Mouse (Mus musculus): ENCODE results near the gene Gdpgp1. TPM values are rescaled to one million over a fixed set of nuclear protein-coding genes. Genes with fewer than 3 reads are reported as not detected.
A peak's percentile ranks its signal among the peaks of the same experiment; 100 is the strongest.

Gdpgp1 gene
- polyA plus RNA-seq, 1 experiment from 2014 or later = 3.9 TPM

DNA sequence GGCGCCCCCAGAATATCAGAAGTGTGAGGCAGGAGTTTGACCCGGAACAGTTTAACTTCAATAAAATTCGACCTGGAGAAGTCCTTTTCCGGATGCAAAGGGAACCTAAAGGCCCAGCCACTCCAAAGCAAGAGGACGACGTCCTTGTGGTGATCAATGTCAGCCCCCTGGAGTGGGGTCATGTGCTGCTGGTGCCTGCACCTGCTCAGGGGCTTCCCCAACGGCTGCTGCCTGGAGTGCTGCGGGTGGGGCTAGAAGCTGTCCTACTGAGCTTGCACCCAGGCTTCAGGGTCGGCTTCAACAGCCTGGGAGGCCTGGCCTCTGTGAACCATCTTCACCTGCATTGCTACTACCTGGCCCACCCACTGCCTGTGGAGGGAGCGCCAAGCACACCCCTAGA, 5.9 kb downstream of the Gdpgp1 start:
- Histone ChIP-seq H3K9me3 (no peaks in the 10 kb centered on the region), H3K27me3 (no peaks in the 10 kb centered on the region), H3K4me2 (replicated peaks) (no peak overlapping the region), H3K36me3 (peaks cover 24% of the 10 kb centered on the region), H3K4me1 (peaks cover 13% of the 10 kb centered on the region), H3K4me3 (no peak overlapping the region), H3K9ac (replicated peaks) (no peak overlapping the region), H3K27ac (replicated peaks) (no peak overlapping the region)
- no peak for ATAC-seq (replicated peaks)
- 90% methylated on average over 10 of the region's 10 CpGs for WGBS

DNA sequence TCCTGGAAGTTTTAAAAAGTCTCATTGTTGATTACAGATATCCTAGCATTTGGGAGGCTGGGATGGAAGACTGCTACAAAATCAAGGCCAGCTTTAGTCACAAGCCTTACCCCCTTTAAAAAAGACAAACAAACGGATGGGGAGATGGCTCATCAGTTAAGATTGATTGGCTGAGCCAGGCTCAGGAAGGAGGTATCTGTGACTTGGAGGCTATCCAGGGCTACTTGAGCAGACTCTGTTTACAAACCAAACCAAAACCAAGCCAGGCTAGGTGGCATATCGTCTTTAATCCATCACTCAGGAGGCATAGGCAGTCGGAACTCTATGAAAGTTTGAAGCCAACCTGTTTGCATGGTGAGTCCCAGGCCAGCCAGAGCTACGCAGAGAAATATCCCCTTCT, 9.0 kb downstream of the Gdpgp1 start:
- Histone ChIP-seq H3K36me3 (peaks cover 24% of the 10 kb centered on the region), H3K4me2 (replicated peaks) (no peak overlapping the region), H3K4me1 (0 out of 2 replicates have a peak, but pooled peaks cover 2% of the 10 kb centered on the region), H3K27ac (replicated peaks) (no peak overlapping the region), H3K4me3 (no peak overlapping the region), H3K27me3 (no peaks in the 10 kb centered on the region), H3K9me3 (no peaks in the 10 kb centered on the region), H3K9ac (replicated peaks) (no peak overlapping the region)
- 91% methylated on average over 4 of the region's 4 CpGs for WGBS
- no peak for ATAC-seq (replicated peaks)

DNA sequence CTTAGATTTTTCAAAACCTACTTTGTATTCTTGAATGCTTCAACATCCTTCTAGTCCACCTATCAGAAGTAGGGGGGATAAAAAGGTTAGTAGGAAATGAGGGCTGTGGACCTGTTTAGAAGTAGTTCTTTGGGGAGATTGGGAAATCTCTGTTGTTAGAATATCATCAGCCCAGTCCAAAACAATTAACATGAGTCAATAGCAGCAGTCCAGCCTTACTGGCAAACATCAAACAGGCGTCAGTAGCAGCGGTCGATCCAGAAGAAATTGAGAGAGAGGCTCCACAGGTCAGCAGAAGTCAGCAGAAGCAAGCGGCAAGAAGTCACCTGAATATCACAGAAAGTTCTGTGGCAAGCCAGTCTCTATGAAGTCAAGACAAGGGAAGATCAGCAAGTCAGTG, 12.2 kb downstream of the Gdpgp1 start:
- Histone ChIP-seq H3K27me3 (no peaks in the 10 kb centered on the region), H3K9ac (replicated peaks) (no peak overlapping the region), H3K9me3 (no peaks in the 10 kb centered on the region), H3K4me3 (no peak overlapping the region), H3K36me3 (peaks cover 9% of the 10 kb centered on the region; the same call in 1 of the 2 replicates), H3K27ac (replicated peaks) (no peak overlapping the region), H3K4me2 (replicated peaks) (no peak overlapping the region), H3K4me1 (0 out of 2 replicates have a peak, but pooled peaks cover 2% of the 10 kb centered on the region)
- WGBS = 93% methylated on average over 4 of the region's 4 CpGs
- no peak for ATAC-seq (replicated peaks)

DNA sequence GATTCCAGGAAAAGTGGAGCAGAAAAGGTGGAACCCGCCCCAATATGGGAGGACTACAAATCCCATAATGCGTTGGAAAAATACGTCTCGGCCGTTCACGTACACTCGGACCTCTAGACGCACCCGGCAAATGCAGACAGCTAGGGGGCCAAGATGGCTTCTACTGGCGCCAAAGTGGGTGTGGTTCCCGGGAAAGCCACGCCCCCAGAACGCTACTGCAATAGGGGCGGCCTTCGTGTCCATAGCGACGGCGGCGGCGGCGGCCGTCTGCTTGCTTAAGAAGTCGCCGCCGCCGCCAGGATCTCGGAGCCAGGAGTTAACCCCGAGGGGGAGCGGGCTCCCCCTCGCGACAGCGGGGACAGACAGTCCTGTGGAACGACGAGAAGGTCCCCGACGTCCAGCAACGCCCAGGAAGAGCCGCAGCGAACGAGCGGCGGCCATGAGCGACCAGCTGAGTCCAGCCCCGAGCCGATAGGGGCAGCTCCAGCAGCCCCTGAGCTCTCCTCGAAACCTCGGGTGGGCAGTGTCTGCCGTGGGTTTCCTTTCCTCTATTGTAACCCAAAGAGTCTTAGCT, 13.6 kb downstream of the Gdpgp1 start, which contains the start of gene Ttll13:
TSS of gene Ttll13 (plus strand) at position 229 of the 574 bp plus-strand sequence.
- ATAC-seq (replicated peaks) = peak; percentile 98
- peak within 1 kb of the TSS; percentile 82 for H3K27ac ChIP-seq (replicated peaks)
- peak within 1 kb of the TSS; percentile 69 for H3K9ac ChIP-seq (replicated peaks)

DNA sequence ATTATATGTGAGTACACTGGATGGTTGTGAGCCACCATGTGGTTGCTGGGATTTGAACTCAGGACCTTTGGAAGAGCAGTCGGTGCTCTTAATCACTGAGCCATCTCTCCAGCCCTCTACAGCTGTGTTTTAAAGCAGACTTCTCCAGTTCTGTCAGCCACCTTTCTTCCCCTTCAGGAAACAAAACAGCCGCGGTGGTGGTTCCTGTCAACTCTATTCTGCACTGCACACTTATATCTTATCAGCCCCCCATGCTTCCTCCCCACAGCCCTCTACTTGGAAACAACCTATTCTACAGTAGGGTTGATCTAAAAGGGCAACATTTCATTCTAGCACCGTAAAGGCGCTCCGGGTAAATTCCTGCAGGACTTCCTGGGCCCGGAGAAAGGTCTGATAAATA, 14.2 kb downstream of the Gdpgp1 start:
- WGBS = 73% methylated on average over 7 of the region's 7 CpGs
- Histone ChIP-seq H3K36me3 (no peaks in the 10 kb centered on the region), H3K4me2 (replicated peaks) (peak overlapping the region; percentile 57), H3K9ac (replicated peaks) (no peak overlapping the region), H3K4me1 (0 out of 2 replicates have a peak, but pooled peaks cover 2% of the 10 kb centered on the region), H3K4me3 (peak overlapping the region; percentile 62), H3K27me3 (no peaks in the 10 kb centered on the region), H3K9me3 (no peaks in the 10 kb centered on the region), H3K27ac (replicated peaks) (0 out of 2 replicates have a peak overlapping the region, but pooled peaks have one; percentile 82)
- ATAC-seq (replicated peaks) = no peak

More for the DNA sequence above, 13.6 kb downstream of the Gdpgp1 start, which contains the start of gene Ttll13:
- Histone ChIP-seq H3K4me3 (peak within 1 kb of the TSS; percentile 62), H3K4me2 (replicated peaks) (peak within 1 kb of the TSS; percentile 57), H3K36me3 (0 out of 2 replicates have a peak, but pooled peaks cover 1% of the 10 kb centered on the region), H3K27me3 (no peaks in the 10 kb centered on the region), H3K9me3 (no peaks in the 10 kb centered on the region), H3K4me1 (0 out of 2 replicates have a peak, but pooled peaks cover 2% of the 10 kb centered on the region)
- WGBS = under 1% methylated on average over 48 of the region's 48 CpGs

DNA sequence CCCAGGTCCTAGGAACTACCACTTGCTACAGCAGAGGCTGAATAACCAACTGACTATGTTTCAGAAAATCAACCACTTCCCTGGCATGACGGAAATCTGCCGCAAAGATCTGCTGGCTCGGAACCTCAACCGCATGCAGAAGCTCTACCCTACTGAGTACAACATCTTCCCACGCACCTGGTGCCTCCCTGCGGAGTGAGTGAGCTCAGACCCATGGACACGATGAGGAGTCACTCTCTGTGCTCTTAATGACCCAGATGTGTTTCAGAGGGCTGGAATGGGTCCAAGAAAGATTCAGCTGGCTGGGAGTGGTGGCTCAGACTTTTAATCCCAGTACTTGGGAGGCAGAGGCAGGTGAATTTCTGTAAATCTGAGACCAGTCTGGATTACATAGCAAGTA, 19.8 kb downstream of the Gdpgp1 start:
- Histone ChIP-seq H3K9ac (replicated peaks) (no peak overlapping the region), H3K4me1 (no peaks in the 10 kb centered on the region), H3K27ac (replicated peaks) (no peak overlapping the region), H3K27me3 (no peaks in the 10 kb centered on the region), H3K4me2 (replicated peaks) (no peak overlapping the region), H3K4me3 (no peak overlapping the region), H3K9me3 (no peaks in the 10 kb centered on the region), H3K36me3 (no peaks in the 10 kb centered on the region)
- WGBS = 80% methylated on average over 7 of the region's 7 CpGs
- no peak for ATAC-seq (replicated peaks)

DNA sequence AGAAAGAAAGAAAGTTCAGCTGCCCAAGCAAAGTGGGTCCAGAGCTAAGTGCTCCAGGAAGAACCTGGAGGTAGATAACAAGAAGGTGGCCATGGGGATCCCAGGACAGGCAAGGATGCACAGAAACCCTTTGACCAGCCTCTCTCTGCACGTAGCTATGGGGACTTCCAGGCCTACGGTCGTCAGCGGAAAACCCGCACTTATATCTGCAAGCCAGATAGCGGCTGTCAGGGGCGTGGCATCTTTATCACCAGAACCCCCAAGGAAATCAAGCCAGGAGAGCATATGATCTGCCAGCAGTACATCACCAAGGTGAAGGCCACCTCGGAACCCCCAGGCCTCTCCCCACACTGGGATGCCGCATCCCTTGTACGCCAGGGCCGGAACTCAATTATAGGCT, 20.2 kb downstream of the Gdpgp1 start:
- H3K27me3 ChIP-seq = peaks cover 4% of the 10 kb centered on the region
- H3K9me3 ChIP-seq = no peaks in the 10 kb centered on the region
- H3K9ac ChIP-seq (replicated peaks) = no peak overlapping the region
- no peak for ATAC-seq (replicated peaks)
- H3K4me1 ChIP-seq = no peaks in the 10 kb centered on the region
- H3K4me3 ChIP-seq = no peak overlapping the region
- H3K27ac ChIP-seq (replicated peaks) = no peak overlapping the region
- no peaks in the 10 kb centered on the region for H3K36me3 ChIP-seq
- 86% methylated on average over 11 of the region's 11 CpGs for WGBS
- no peak overlapping the region for H3K4me2 ChIP-seq (replicated peaks)

DNA sequence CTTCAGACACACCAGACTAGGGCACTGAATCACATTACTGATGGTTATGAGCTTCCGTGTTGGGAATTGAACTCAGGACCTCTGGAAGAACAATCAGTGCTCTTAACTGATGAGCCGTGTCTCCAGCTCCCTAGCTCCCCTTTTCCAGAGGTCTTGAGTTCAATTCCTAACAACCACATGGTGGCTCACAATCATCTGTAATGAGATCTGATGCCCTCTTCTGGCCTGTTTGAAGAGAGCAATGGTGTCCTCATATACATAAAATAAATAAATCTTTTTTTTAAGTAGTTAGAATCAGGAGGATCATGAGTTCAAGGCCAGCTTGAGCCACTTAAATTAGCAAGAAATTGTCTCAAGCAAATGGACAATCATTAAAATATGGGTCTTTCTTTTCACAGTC, 23.3 kb downstream of the Gdpgp1 start:
- Histone ChIP-seq H3K9me3 (no peaks in the 10 kb centered on the region), H3K27me3 (peaks cover 25% of the 10 kb centered on the region), H3K4me1 (peaks cover 5% of the 10 kb centered on the region), H3K4me2 (replicated peaks) (no peak overlapping the region), H3K9ac (replicated peaks) (no peak overlapping the region), H3K4me3 (no peak overlapping the region), H3K27ac (replicated peaks) (no peak overlapping the region), H3K36me3 (no peaks in the 10 kb centered on the region)
- 80% methylated on average over 2 of the region's 2 CpGs for WGBS
- no peak for ATAC-seq (replicated peaks)

DNA sequence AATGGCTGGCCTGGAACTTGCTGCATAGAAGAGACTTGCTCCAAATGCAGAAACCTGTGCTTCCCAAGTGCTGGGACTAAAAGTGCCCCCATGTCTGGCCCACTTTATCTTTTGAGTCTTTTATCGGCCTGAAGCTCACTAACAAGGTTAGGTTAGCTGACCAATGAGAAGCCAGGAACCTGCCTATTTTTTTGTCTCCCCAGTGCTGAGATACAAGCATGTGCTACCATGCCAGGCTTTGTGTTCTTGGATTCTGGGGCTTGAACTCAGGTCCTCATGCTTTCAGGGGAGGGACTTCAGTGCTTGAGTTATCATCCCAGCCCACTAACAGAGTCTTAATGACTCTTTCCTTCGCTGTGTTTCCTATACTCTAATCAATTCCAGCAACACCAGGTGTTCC, 25.0 kb downstream of the Gdpgp1 start:
- Histone ChIP-seq H3K27ac (replicated peaks) (no peak overlapping the region), H3K4me1 (peaks cover 15% of the 10 kb centered on the region), H3K4me2 (replicated peaks) (no peak overlapping the region), H3K36me3 (no peaks in the 10 kb centered on the region), H3K4me3 (no peak overlapping the region), H3K9ac (replicated peaks) (no peak overlapping the region), H3K9me3 (no peaks in the 10 kb centered on the region), H3K27me3 (peaks cover 25% of the 10 kb centered on the region)
- ATAC-seq (replicated peaks) = no peak
- WGBS = 65% methylated on average over 2 of the region's 2 CpGs

DNA sequence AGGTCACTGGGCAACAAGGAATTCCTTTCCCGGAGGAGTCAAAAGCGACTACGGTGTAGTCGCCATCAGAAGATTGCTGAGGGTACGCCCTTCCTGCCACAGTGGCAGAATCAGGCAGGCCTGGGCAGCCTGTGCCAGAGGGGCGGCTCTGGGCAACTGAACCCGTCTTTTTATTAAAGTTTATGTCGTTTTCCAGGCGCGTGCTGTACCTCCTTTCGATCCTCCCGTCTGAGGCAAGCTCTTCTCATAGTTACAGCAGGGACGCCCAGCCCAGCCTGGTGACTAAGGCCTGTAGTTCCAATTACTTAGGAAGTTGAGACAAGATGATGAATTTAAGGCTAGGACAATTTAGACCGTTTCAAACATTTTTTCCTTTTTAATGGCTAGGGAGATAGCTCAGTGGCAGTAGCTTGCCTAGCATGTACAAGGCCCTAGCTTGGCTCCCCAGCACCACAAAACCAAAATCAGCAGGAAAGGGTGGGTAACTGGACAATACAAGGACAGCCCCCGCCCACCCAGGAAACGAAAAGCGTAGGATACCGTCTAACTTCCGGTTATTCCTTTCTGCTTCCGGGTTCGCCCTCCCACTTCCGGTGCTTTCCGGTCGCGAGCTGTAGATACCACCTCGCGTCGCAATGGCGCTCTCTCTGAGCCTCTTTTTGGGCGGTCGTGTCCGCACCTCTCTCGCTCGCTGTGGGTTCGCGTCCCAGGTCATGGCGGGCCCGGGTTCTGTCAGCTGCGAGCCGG, 28.1 kb downstream of the Gdpgp1 start, which contains the start of gene Ngrn:
TSS of gene Ngrn (plus strand) at position 591 of the 747 bp plus-strand sequence.
- H3K9me3 ChIP-seq = no peaks in the 10 kb centered on the region
- peaks cover 25% of the 10 kb centered on the region for H3K27me3 ChIP-seq
- peaks cover 18% of the 10 kb centered on the region for H3K36me3 ChIP-seq
- peaks cover 15% of the 10 kb centered on the region for H3K4me1 ChIP-seq
- WGBS = 28% methylated on average over 40 of the region's 40 CpGs
- peak within 1 kb of the TSS; percentile 71 for H3K9ac ChIP-seq (replicated peaks)
- peak within 1 kb of the TSS; percentile 82 for H3K4me2 ChIP-seq (replicated peaks)
- H3K27ac ChIP-seq (replicated peaks) = peak within 1 kb of the TSS; percentile 71
- peak within 1 kb of the TSS; percentile 63 for H3K4me3 ChIP-seq
- ATAC-seq (replicated peaks) = peak; percentile 94

DNA sequence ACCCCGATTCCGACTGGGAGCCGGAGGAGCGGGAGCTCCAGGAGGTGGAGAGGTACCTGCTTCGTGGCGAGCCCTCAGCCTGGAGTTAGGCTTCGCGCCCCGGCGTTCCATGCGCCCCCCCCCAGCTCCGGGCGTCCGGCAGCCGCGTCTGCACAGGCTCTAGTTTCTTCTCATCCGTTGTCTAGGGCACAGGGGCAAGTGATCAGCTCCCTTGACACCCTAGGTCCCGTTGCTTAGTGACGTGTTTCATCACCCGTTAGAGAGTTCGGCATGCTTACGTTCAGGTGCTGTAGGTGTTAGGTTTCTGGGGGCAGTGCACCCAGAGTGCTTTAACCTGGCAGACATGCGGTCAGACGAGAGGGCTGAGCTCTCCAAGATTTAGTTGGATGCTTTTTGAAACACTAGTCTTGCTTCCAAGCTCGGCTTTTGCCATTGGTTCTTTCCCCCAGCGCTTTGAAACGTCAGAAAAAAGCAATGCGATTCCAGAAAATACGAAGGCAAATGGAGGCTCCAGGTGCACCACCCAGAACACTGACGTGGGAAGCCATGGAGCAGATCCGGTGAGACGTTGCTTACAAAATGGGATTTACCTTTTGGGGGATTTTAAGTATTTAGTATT, 28.8 kb downstream of the Gdpgp1 start:
- WGBS = under 1% methylated on average over 32 of the region's 32 CpGs
- Histone ChIP-seq H3K4me1 (peaks cover 15% of the 10 kb centered on the region), H3K9me3 (no peaks in the 10 kb centered on the region), H3K27me3 (peaks cover 25% of the 10 kb centered on the region), H3K4me3 (peak overlapping the region; percentile 63), H3K9ac (replicated peaks) (peak overlapping the region; percentile 71), H3K4me2 (replicated peaks) (peak overlapping the region; percentile 82), H3K27ac (replicated peaks) (peak overlapping the region; percentile 71), H3K36me3 (peaks cover 25% of the 10 kb centered on the region)
- ATAC-seq (replicated peaks) = peak; percentile 64

DNA sequence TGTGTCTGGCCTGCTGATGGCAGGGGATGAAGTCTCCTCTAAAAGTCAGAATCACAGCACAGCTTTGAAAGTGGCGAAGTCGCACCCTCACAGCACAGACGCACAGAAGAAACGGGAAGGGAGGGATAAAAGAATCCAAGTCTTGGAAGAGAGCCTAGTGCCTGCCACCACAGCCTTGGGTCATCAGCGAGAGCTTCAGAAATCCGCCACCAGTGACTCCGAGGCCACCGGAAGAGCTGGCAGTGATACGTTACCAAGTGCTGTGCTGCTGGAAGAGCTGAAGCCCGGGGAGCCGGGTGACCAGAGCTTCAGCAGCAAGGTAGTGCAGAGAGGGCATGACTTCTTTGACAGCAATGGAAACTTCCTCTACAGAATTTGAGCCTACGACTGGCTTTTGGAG, 31.9 kb downstream of the Gdpgp1 start:
- 94% methylated on average over 12 of the region's 12 CpGs for WGBS
- no peak for ATAC-seq (replicated peaks)

More for the DNA sequence above, 31.9 kb downstream of the Gdpgp1 start:
- H3K36me3 ChIP-seq = peaks cover 32% of the 10 kb centered on the region
- H3K9me3 ChIP-seq = no peaks in the 10 kb centered on the region
- H3K27ac ChIP-seq (replicated peaks) = no peak overlapping the region
- no peak overlapping the region for H3K9ac ChIP-seq (replicated peaks)
- no peak overlapping the region for H3K4me3 ChIP-seq
- H3K4me1 ChIP-seq = peaks cover 24% of the 10 kb centered on the region
- no peak overlapping the region for H3K4me2 ChIP-seq (replicated peaks)
- H3K27me3 ChIP-seq = peaks cover 5% of the 10 kb centered on the region
